Mouse (Mus musculus) embryonic fibroblast, embryonic 13.5 days (primary cell): ENCODE data around the gene Zmynd11. TPM values are rescaled to one million over a fixed set of nuclear protein-coding genes. Genes with fewer than 3 reads are reported as not detected.

ENCODE experiments used
- H3K27ac ChIP-seq: 2 replicates; pipeline ENCODE4 v1.5.1; 2012; ENCODE audit warnings: low read length, control low read depth, inconsistent platforms; ENCODE audit not compliant: insufficient read depth
- H3K4me1 ChIP-seq: 2 replicates; pipeline ENCODE4 v1.6.1; 2011; ENCODE audit warnings: low read length; ENCODE audit not compliant: control insufficient read depth, insufficient read depth
- H3K4me3 ChIP-seq: 2 replicates; pipeline ENCODE4 v1.5.1; 2011; ENCODE audit warnings: mild to moderate bottlenecking, control low read depth, low read length; ENCODE audit not compliant: insufficient read depth
- CTCF ChIP-seq: IDR thresholded peaks from 2 replicates; pipeline ENCODE4 v1.5.1; 2011; ENCODE audit warnings: mild to moderate bottlenecking, control low read depth, low read length, moderate library complexity, borderline replicate concordance; ENCODE audit not compliant: insufficient read depth
- POLR2A ChIP-seq: IDR thresholded peaks from 2 replicates; pipeline ENCODE4 v1.6.1; 2011; ENCODE audit warnings: low read depth, mild to moderate bottlenecking, control low read depth, low read length, moderate library complexity
- polyA plus RNA-seq: library from polyadenylated mRNA; stranded (reverse); fragments of >200 nt; gene quantifications from 2 replicates; pipeline ENCODE4 v1.2.4, GENCODE M21; 2011; ENCODE audit warnings: low read depth; ENCODE audit not compliant: missing spikeins, insufficient read length

Zmynd11 gene
- 101 and 135 TPM in 2 replicates for polyA plus RNA-seq

GRCm38 (mm10) chr13:9764646-9765536 is at the start of gene Zmynd11:
Zmynd11 (minus strand) TSS chr13:9765330.
- H3K4me3 ChIP-seq: peak within 1 kb of the TSS; percentile 60
- peak within 1 kb of the TSS; percentile 79 for H3K27ac ChIP-seq
- peak; percentile 40 for TF ChIP-seq POLR2A
- no peak for TF ChIP-seq CTCF
- peaks cover 3% of the 10 kb centered on the region for H3K4me1 ChIP-seq

GRCm38 (mm10) chr13:9795889-9796631 is 30.9 kb upstream of the Zmynd11 start:
- Histone ChIP-seq H3K27ac (no peak overlapping the region), H3K4me1 (no peaks in the 10 kb centered on the region), H3K4me3 (no peak overlapping the region; the same call in 1 of the 2 replicates)
- TF ChIP-seq POLR2A (no peak), CTCF (no peak)

GRCm38 (mm10) chr13:9786050-9786449 is 20.9 kb upstream of the Zmynd11 start:
- no peaks in the 10 kb centered on the region for H3K4me1 ChIP-seq
- no peak overlapping the region for H3K27ac ChIP-seq
- H3K4me3 ChIP-seq: no peak overlapping the region
- no peak for TF ChIP-seq CTCF
- no peak for TF ChIP-seq POLR2A

- H3K4me1 ChIP-seq: no peaks in the 10 kb centered on the region
- TF ChIP-seq POLR2A (no peak), CTCF (no peak)
- no peak overlapping the region for H3K27ac ChIP-seq
- H3K4me3 ChIP-seq: no peak overlapping the region
Measured at GRCm38 (mm10) chr13:9783717-9784116, 18.6 kb upstream of the Zmynd11 start.

- TF ChIP-seq POLR2A: no peak
- TF ChIP-seq CTCF: no peak
- peaks cover 2% of the 10 kb centered on the region; the same call in 1 of the 2 replicates for H3K4me1 ChIP-seq
- H3K27ac ChIP-seq: no peak overlapping the region
- no peak overlapping the region for H3K4me3 ChIP-seq
Measured at GRCm38 (mm10) chr13:9775901-9776300, 10.8 kb upstream of the Zmynd11 start.

- no peak for TF ChIP-seq CTCF
- TF ChIP-seq POLR2A: no peak
- Histone ChIP-seq H3K4me3 (no peak overlapping the region), H3K4me1 (peaks cover 2% of the 10 kb centered on the region; the same call in 1 of the 2 replicates), H3K27ac (no peak overlapping the region)
Measured at GRCm38 (mm10) chr13:9774077-9774476, 8.9 kb upstream of the Zmynd11 start.

GRCm38 (mm10) chr13:9767279-9767678 is 2.1 kb upstream of the Zmynd11 start:
- Histone ChIP-seq H3K27ac (no peak overlapping the region), H3K4me1 (peaks cover 3% of the 10 kb centered on the region), H3K4me3 (no peak overlapping the region)
- TF ChIP-seq CTCF (no peak), POLR2A (no peak)

GRCm38 (mm10) chr13:9766497-9766896 is 1.4 kb upstream of the Zmynd11 start:
- TF ChIP-seq CTCF: no peak
- TF ChIP-seq POLR2A: no peak
- Histone ChIP-seq H3K4me3 (no peak overlapping the region), H3K4me1 (peaks cover 3% of the 10 kb centered on the region), H3K27ac (no peak overlapping the region)

GRCm38 (mm10) chr13:9765537-9765851 is 364 bp upstream of the Zmynd11 start:
- H3K4me3 ChIP-seq: peak overlapping the region; percentile 60
- peaks cover 3% of the 10 kb centered on the region for H3K4me1 ChIP-seq
- no peak overlapping the region for H3K27ac ChIP-seq
- TF ChIP-seq POLR2A (no peak), CTCF (no peak)

- 0 out of 2 replicates have a peak, but pooled peaks have one; percentile 1 for TF ChIP-seq POLR2A
- TF ChIP-seq CTCF: no peak
- H3K27ac ChIP-seq: peak overlapping the region; percentile 79
- H3K4me3 ChIP-seq: peak overlapping the region; percentile 79
- H3K4me1 ChIP-seq: peaks cover 3% of the 10 kb centered on the region
Measured at GRCm38 (mm10) chr13:9763828-9764645, 1.1 kb downstream of the Zmynd11 start.
